Mouse (Mus musculus) G1E (cell line): ENCODE results near the gene Pik3ca.

Experiments
- CTCF ChIP-seq: IDR thresholded peaks from 2 replicates; pipeline ENCODE4 v1.5.1; 2012; ENCODE audit warnings: low read depth, low read length, inconsistent platforms, mixed read lengths
- GATA1 ChIP-seq: IDR thresholded peaks from 2 replicates; pipeline ENCODE4 v1.6.1; 2012; ENCODE audit warnings: borderline replicate concordance, low read length, inconsistent platforms, mixed read lengths
- POLR2AphosphoS5 ChIP-seq: IDR thresholded peaks from 2 replicates; pipeline ENCODE4 v1.6.1; 2012; ENCODE audit warnings: low read depth, low read length, inconsistent platforms; ENCODE audit not compliant: insufficient replicate concordance
- TAL1 ChIP-seq: conservative IDR thresholded peaks from 2 replicates; pipeline ENCODE4 v1.6.1; 2012; ENCODE audit warnings: low read depth, low read length, inconsistent platforms, mixed read lengths

- TF ChIP-seq CTCF = no peak
- TF ChIP-seq TAL1 = no peak
- TF ChIP-seq POLR2AphosphoS5 = no peak
- TF ChIP-seq GATA1 = no peak
These were observed 109.1 kb downstream of the Pik3ca start for GRCm38 (mm10) chr3:32506366-32507225.
